ENCODE assay signal across 8 mouse cellular contexts in genomic region chr11:73084804-73085231, GRCm38 (mm10). TPM values are rescaled to one million over a fixed set of nuclear protein-coding genes. Genes with fewer than 3 reads are reported as not detected.
DNase-seq lines count a peak whose midpoint lies in the region; ATAC-seq and TF ChIP-seq lines count a peak whose summit lies in the region.

No protein-coding gene starts in this region.

- no peak overlapping the region for H3K4me3 ChIP-seq in hindbrain, embryonic 13.5 days
- no peak overlapping the region for H3K4me3 ChIP-seq in hindbrain, embryonic 11.5 days (ENCODE audit: low read depth, low read length)
- H3K4me3 ChIP-seq in forebrain, postnatal 0 days (ENCODE audit: low read depth, low read length): no peak overlapping the region
- H3K4me3 ChIP-seq in olfactory bulb, adult 2 months (ENCODE audit: insufficient read depth, low read depth, low read length): no peak overlapping the region

- WGBS in hindbrain, embryonic 13.5 days: 70% methylated on average over 10 of the region's 10 CpGs
- 90% methylated on average over 10 of the region's 10 CpGs for WGBS in hindbrain, embryonic 11.5 days
- 36% methylated on average over 10 of the region's 10 CpGs for WGBS in forebrain, postnatal 0 days
- WGBS in olfactory bulb, adult 2 months: 23% methylated on average over 10 of the region's 10 CpGs

- no peak for DNase-seq in hindbrain, embryonic 11.5 days (ENCODE audit: low spot score)
- DNase-seq in adrenal gland, postnatal 36 days: peak; percentile 32 to 42
- DNase-seq in forebrain, postnatal 0 days: peak; percentile 37
- DNase-seq in layer of hippocampus, postnatal 10 days (ENCODE audit: low spot score in 2 of 2): peak; percentile 40 to 56

- 0 out of 2 replicates have a peak, but pooled peaks cover 4% of the 10 kb centered on the region for H3K4me1 ChIP-seq in hindbrain, embryonic 13.5 days (replicated peaks)
- H3K4me1 ChIP-seq in hindbrain, embryonic 11.5 days (replicated peaks; ENCODE audit: control insufficient read depth, insufficient read depth, low read length): no peaks in the 10 kb centered on the region
- H3K4me1 ChIP-seq in forebrain, postnatal 0 days (ENCODE audit: insufficient read depth): no peaks in the 10 kb centered on the region
- no peaks in the 10 kb centered on the region; the same call in 1 of the 2 replicates for H3K4me1 ChIP-seq in olfactory bulb, adult 2 months (ENCODE audit: control insufficient read depth, insufficient read depth, low read length)

- no peaks in the 10 kb centered on the region for H3K9me3 ChIP-seq in hindbrain, embryonic 13.5 days
- no peaks in the 10 kb centered on the region for H3K9me3 ChIP-seq in hindbrain, embryonic 11.5 days (ENCODE audit: control insufficient read depth, low read length)
- H3K9me3 ChIP-seq in forebrain, postnatal 0 days (ENCODE audit: low read length): no peaks in the 10 kb centered on the region

- no peak for TF ChIP-seq CTCF in forebrain, postnatal 0 days (IDR thresholded peaks at IDR 0.05; ENCODE audit: low read depth)
- no peak for TF ChIP-seq CTCF in olfactory bulb, adult 2 months (IDR thresholded peaks at IDR 0.05; ENCODE audit: insufficient read depth, low read depth, low read length)

- peaks cover 57% of the 10 kb centered on the region for H3K36me3 ChIP-seq in hindbrain, embryonic 13.5 days
- H3K36me3 ChIP-seq in hindbrain, embryonic 11.5 days (ENCODE audit: control insufficient read depth, insufficient read depth, low read length): no peaks in the 10 kb centered on the region
- H3K36me3 ChIP-seq in forebrain, postnatal 0 days (ENCODE audit: insufficient read depth): peaks cover 11% of the 10 kb centered on the region

- H3K27ac ChIP-seq in hindbrain, embryonic 13.5 days: peak overlapping the region; percentile 42; the same call in 1 of the 2 replicates
- no peak overlapping the region for H3K27ac ChIP-seq in hindbrain, embryonic 11.5 days (ENCODE audit: low read depth, low read length)
- peak overlapping the region; percentile 35 for H3K27ac ChIP-seq in forebrain, postnatal 0 days (ENCODE audit: low read depth, low read length)
- peak overlapping the region; percentile 27; the same call in 1 of the 2 replicates for H3K27ac ChIP-seq in olfactory bulb, adult 2 months (ENCODE audit: insufficient read depth, low read depth, low read length)

- no peak overlapping the region for H3K9ac ChIP-seq in hindbrain, embryonic 13.5 days
- no peak overlapping the region for H3K9ac ChIP-seq in hindbrain, embryonic 11.5 days (ENCODE audit: low read depth, low read length)
- no peak overlapping the region for H3K9ac ChIP-seq in forebrain, postnatal 0 days

- no peak for TF ChIP-seq POLR2A in olfactory bulb, adult 2 months (IDR thresholded peaks at IDR 0.05; ENCODE audit: insufficient read depth, low read depth, low read length)

- no peak for ATAC-seq in hindbrain, embryonic 13.5 days (ENCODE audit: low FRiP score)
- ATAC-seq in hindbrain, embryonic 11.5 days (ENCODE audit: low FRiP score): no peak
- peak; percentile 32; the same call in 1 of the 2 replicates for ATAC-seq in forebrain, postnatal 0 days
- ATAC-seq in monocyte, adult 5-6 weeks (replicated peaks; ENCODE audit: insufficient number of reproducible peaks, low FRiP score, low TSS enrichment, poor library complexity, severe bottlenecking): no peak
- no peak for ATAC-seq in CD4-positive, CD25-positive, alpha-beta regulatory T cell, adult 4 months

- H3K4me2 ChIP-seq in hindbrain, embryonic 13.5 days: no peak overlapping the region
- no peak overlapping the region for H3K4me2 ChIP-seq in hindbrain, embryonic 11.5 days (replicated peaks; ENCODE audit: low read depth, low read length)
- no peak overlapping the region for H3K4me2 ChIP-seq in forebrain, postnatal 0 days (ENCODE audit: low read depth)

- no peaks in the 10 kb centered on the region for H3K27me3 ChIP-seq in hindbrain, embryonic 13.5 days
- no peaks in the 10 kb centered on the region for H3K27me3 ChIP-seq in hindbrain, embryonic 11.5 days (ENCODE audit: control insufficient read depth, insufficient read depth, low read length)
- no peaks in the 10 kb centered on the region for H3K27me3 ChIP-seq in forebrain, postnatal 0 days (ENCODE audit: insufficient read depth, low read length)

RNA-seq across cellular contexts. Expression of gene Itgae, which starts 5.6 kb away (rescaled TPM):
- 0.13 and 0.27 TPM in 2 replicates for polyA plus RNA-seq in hindbrain, embryonic 13.5 days (2015; fragmentation: Nextera tagmentation; extraction: Ambion mirVana)
- polyA plus RNA-seq in hindbrain, embryonic 11.5 days (2014; fragmentation: Nextera tagmentation; extraction: Ambion mirVana): 0.15 and 0.20 TPM in 2 replicates
- under 1 TPM; 0.50 to 0.59 TPM for total RNA-seq in adrenal gland, postnatal 36 days (2021)
- total RNA-seq in forebrain, postnatal 0 days (2014; rRNA removed): 0.08 and 0.24 TPM in 2 replicates
- 0.20 and 0.21 TPM in 2 replicates for polyA plus RNA-seq in forebrain, postnatal 0 days (2015; fragmentation: Nextera tagmentation; extraction: Ambion mirVana)
- total RNA-seq in layer of hippocampus, postnatal 10 days (2021): under 1 TPM; 0.11 to 0.32 TPM
- not detected in 2 replicates for polyA plus RNA-seq in olfactory bulb, adult 2 months (2012; ENCODE audit: insufficient read depth, insufficient read length, low replicate concordance, missing spikeins)
- 1.7 to 2.4 TPM (median 1.8 TPM) in 3 replicates for total RNA-seq in monocyte, adult 5-6 weeks (2017)
- polyA plus RNA-seq in CD4-positive, CD25-positive, alpha-beta regulatory T cell, adult 4 months (2017; shearing (Covaris generic)): 100 to 1,000 TPM in 1 of 2 experiments, 10 to 100 TPM in 1; 63.9 to 126 TPM

RNA-seq across cellular contexts. Expression of gene Ncbp3, which starts 37.2 kb away (rescaled TPM):
- polyA plus RNA-seq in hindbrain, embryonic 13.5 days (2015; fragmentation: Nextera tagmentation; extraction: Ambion mirVana): 12.5 and 13.1 TPM in 2 replicates
- 12.0 and 12.5 TPM in 2 replicates for polyA plus RNA-seq in hindbrain, embryonic 11.5 days (2014; fragmentation: Nextera tagmentation; extraction: Ambion mirVana)
- 10 to 100 TPM; 11.0 to 12.0 TPM for total RNA-seq in adrenal gland, postnatal 36 days (2021)
- total RNA-seq in forebrain, postnatal 0 days (2014; rRNA removed): 8.5 and 11.0 TPM in 2 replicates
- 3.6 and 6.1 TPM in 2 replicates for polyA plus RNA-seq in forebrain, postnatal 0 days (2015; fragmentation: Nextera tagmentation; extraction: Ambion mirVana)
- 1 to 10 TPM; 9.5 to 10.0 TPM for total RNA-seq in layer of hippocampus, postnatal 10 days (2021)
- polyA plus RNA-seq in olfactory bulb, adult 2 months (2012; ENCODE audit: insufficient read depth, insufficient read length, low replicate concordance, missing spikeins): not detected in 2 replicates
- total RNA-seq in monocyte, adult 5-6 weeks (2017): 11.5 to 18.1 TPM (median 14.0 TPM) in 3 replicates
- 10 to 100 TPM; 17.1 to 21.5 TPM for polyA plus RNA-seq in CD4-positive, CD25-positive, alpha-beta regulatory T cell, adult 4 months (2017; shearing (Covaris generic))

RNA-seq across cellular contexts. Expression of gene Haspin, which starts 53.3 kb away (rescaled TPM):
- polyA plus RNA-seq in hindbrain, embryonic 13.5 days (2015; fragmentation: Nextera tagmentation; extraction: Ambion mirVana): 3.7 and 3.8 TPM in 2 replicates
- polyA plus RNA-seq in hindbrain, embryonic 11.5 days (2014; fragmentation: Nextera tagmentation; extraction: Ambion mirVana): 13.9 and 14.2 TPM in 2 replicates
- under 1 TPM; 0.93 to 0.95 TPM for total RNA-seq in adrenal gland, postnatal 36 days (2021)
- 0.85 and 2.0 TPM in 2 replicates for total RNA-seq in forebrain, postnatal 0 days (2014; rRNA removed)
- 2.3 and 2.4 TPM in 2 replicates for polyA plus RNA-seq in forebrain, postnatal 0 days (2015; fragmentation: Nextera tagmentation; extraction: Ambion mirVana)
- 1 to 10 TPM; 1.2 to 1.7 TPM for total RNA-seq in layer of hippocampus, postnatal 10 days (2021)
- polyA plus RNA-seq in olfactory bulb, adult 2 months (2012; ENCODE audit: insufficient read depth, insufficient read length, low replicate concordance, missing spikeins): not detected in 2 replicates
- 6.3 to 16.9 TPM (median 6.5 TPM) in 3 replicates for total RNA-seq in monocyte, adult 5-6 weeks (2017)
- polyA plus RNA-seq in CD4-positive, CD25-positive, alpha-beta regulatory T cell, adult 4 months (2017; shearing (Covaris generic)): 1 to 10 TPM; 6.6 to 8.2 TPM
